Mouse (Mus musculus): ENCODE results near the gene Ffar2. TPM values are rescaled to one million over a fixed set of nuclear protein-coding genes. Genes with fewer than 3 reads are reported as not detected.

The Ffar2 gene
- not detected in 2 replicates for polyA plus RNA-seq (2014; fragmentation: Nextera tagmentation; extraction: Ambion mirVana)

- H3K9ac ChIP-seq (replicated peaks; ENCODE audit: low read length), result no peak within 1 kb of the TSS
- no peaks in the 10 kb centered on the region for H3K9me3 ChIP-seq (replicated peaks; ENCODE audit: control insufficient read depth, low read length)
- DNase-seq (ENCODE audit: low spot score) (no peak), ATAC-seq (replicated peaks; ENCODE audit: insufficient number of reproducible peaks, low FRiP score, low TSS enrichment, low read depth) (no peak)
- H3K27ac ChIP-seq (replicated peaks; ENCODE audit: low read depth, low read length), result no peak within 1 kb of the TSS
- H3K4me1 ChIP-seq (ENCODE audit: control insufficient read depth, insufficient read depth, low read length), result no peaks in the 10 kb centered on the region
- 87% methylated on average over 18 of the region's 18 CpGs for WGBS
- H3K4me3 ChIP-seq (ENCODE audit: low read depth, low read length), result no peak within 1 kb of the TSS
- H3K4me2 ChIP-seq (ENCODE audit: low read depth, low read length), result no peak within 1 kb of the TSS
- no peaks in the 10 kb centered on the region for H3K36me3 ChIP-seq (replicated peaks; ENCODE audit: control insufficient read depth, insufficient read depth, low read depth, low read length)
- no peaks in the 10 kb centered on the region for H3K27me3 ChIP-seq (ENCODE audit: control insufficient read depth, insufficient read depth, low read length)
These were observed at the start of gene Ffar2 for GRCm38 (mm10) chr7:30823675-30824074. Gene Ffar2 (minus strand): TSS chr7:30823775.

GRCm38 (mm10) chr7:30873083-30873482 is 49.5 kb upstream of the Ffar2 start:
- 25% methylated on average over 15 of the region's 15 CpGs for WGBS
- no peak overlapping the region for H3K4me3 ChIP-seq (ENCODE audit: low read depth, low read length)
- H3K4me2 ChIP-seq (ENCODE audit: low read depth, low read length), result no peak overlapping the region

GRCm38 (mm10) chr7:30863386-30863785 is 39.8 kb upstream of the Ffar2 start:
- Histone ChIP-seq H3K4me1 (ENCODE audit: control insufficient read depth, insufficient read depth, low read length) (no peaks in the 10 kb centered on the region; the same call in 1 of the 2 replicates), H3K27ac (replicated peaks; ENCODE audit: low read depth, low read length) (no peak overlapping the region), H3K36me3 (replicated peaks; ENCODE audit: control insufficient read depth, insufficient read depth, low read depth, low read length) (no peaks in the 10 kb centered on the region), H3K4me3 (ENCODE audit: low read depth, low read length) (no peak overlapping the region), H3K27me3 (ENCODE audit: control insufficient read depth, insufficient read depth, low read length) (no peaks in the 10 kb centered on the region), H3K9me3 (replicated peaks; ENCODE audit: control insufficient read depth, low read length) (no peaks in the 10 kb centered on the region), H3K9ac (replicated peaks; ENCODE audit: low read length) (no peak overlapping the region), H3K4me2 (ENCODE audit: low read depth, low read length) (no peak overlapping the region)
- no peak for ATAC-seq (replicated peaks; ENCODE audit: insufficient number of reproducible peaks, low FRiP score, low TSS enrichment, low read depth)
- no peak for DNase-seq (ENCODE audit: low spot score)
- 80% methylated on average over 8 of the region's 8 CpGs for WGBS

More at GRCm38 (mm10) chr7:30873083-30873482, 49.5 kb upstream of the Ffar2 start:
- Histone ChIP-seq H3K9ac (replicated peaks; ENCODE audit: low read length) (no peak overlapping the region), H3K36me3 (replicated peaks; ENCODE audit: control insufficient read depth, insufficient read depth, low read depth, low read length) (no peaks in the 10 kb centered on the region), H3K27me3 (ENCODE audit: control insufficient read depth, insufficient read depth, low read length) (no peaks in the 10 kb centered on the region), H3K9me3 (replicated peaks; ENCODE audit: control insufficient read depth, low read length) (no peaks in the 10 kb centered on the region), H3K27ac (replicated peaks; ENCODE audit: low read depth, low read length) (no peak overlapping the region), H3K4me1 (ENCODE audit: control insufficient read depth, insufficient read depth, low read length) (no peaks in the 10 kb centered on the region)
- DNase-seq (ENCODE audit: low spot score) (peak; percentile 82), ATAC-seq (replicated peaks; ENCODE audit: insufficient number of reproducible peaks, low FRiP score, low TSS enrichment, low read depth) (no peak)

- 86% methylated on average over 12 of the region's 12 CpGs for WGBS
- no peak within 1 kb of the TSS for H3K9ac ChIP-seq (replicated peaks; ENCODE audit: low read length)
These were observed 37.9 kb upstream of the Ffar2 start, which contains the start of gene Ffar1 for GRCm38 (mm10) chr7:30861464-30861863. Gene Ffar1 (minus strand): TSS chr7:30861564.

GRCm38 (mm10) chr7:30859635-30860402 is 36.2 kb upstream of the Ffar2 start:
- peak overlapping the region; percentile 37 for H3K4me2 ChIP-seq (ENCODE audit: low read depth, low read length)
- H3K27me3 ChIP-seq (ENCODE audit: control insufficient read depth, insufficient read depth, low read length), result no peaks in the 10 kb centered on the region
- H3K4me1 ChIP-seq (ENCODE audit: control insufficient read depth, insufficient read depth, low read length), result no peaks in the 10 kb centered on the region; the same call in 1 of the 2 replicates
- peak overlapping the region; percentile 25 for H3K9ac ChIP-seq (replicated peaks; ENCODE audit: low read length)
- H3K36me3 ChIP-seq (replicated peaks; ENCODE audit: control insufficient read depth, insufficient read depth, low read depth, low read length), result no peaks in the 10 kb centered on the region
- ATAC-seq (replicated peaks; ENCODE audit: insufficient number of reproducible peaks, low FRiP score, low TSS enrichment, low read depth) (peak; percentile 47), DNase-seq (ENCODE audit: low spot score) (peak; percentile 86)
- H3K27ac ChIP-seq (replicated peaks; ENCODE audit: low read depth, low read length), result no peak overlapping the region
- 11% methylated on average over 14 of the region's 16 CpGs for WGBS
- no peaks in the 10 kb centered on the region for H3K9me3 ChIP-seq (replicated peaks; ENCODE audit: control insufficient read depth, low read length)
- H3K4me3 ChIP-seq (ENCODE audit: low read depth, low read length), result 0 out of 2 replicates have a peak overlapping the region, but pooled peaks have one; percentile 12

More at GRCm38 (mm10) chr7:30861464-30861863, 37.9 kb upstream of the Ffar2 start, which contains the start of gene Ffar1:
- no peaks in the 10 kb centered on the region for H3K36me3 ChIP-seq (replicated peaks; ENCODE audit: control insufficient read depth, insufficient read depth, low read depth, low read length)
- no peak within 1 kb of the TSS for H3K4me3 ChIP-seq (ENCODE audit: low read depth, low read length)
- H3K4me1 ChIP-seq (ENCODE audit: control insufficient read depth, insufficient read depth, low read length), result no peaks in the 10 kb centered on the region; the same call in 1 of the 2 replicates
- no peak for DNase-seq (ENCODE audit: low spot score)
- H3K4me2 ChIP-seq (ENCODE audit: low read depth, low read length), result no peak within 1 kb of the TSS
- H3K27ac ChIP-seq (replicated peaks; ENCODE audit: low read depth, low read length), result no peak within 1 kb of the TSS
- no peak for ATAC-seq (replicated peaks; ENCODE audit: insufficient number of reproducible peaks, low FRiP score, low TSS enrichment, low read depth)
- H3K27me3 ChIP-seq (ENCODE audit: control insufficient read depth, insufficient read depth, low read length), result no peaks in the 10 kb centered on the region
- no peaks in the 10 kb centered on the region for H3K9me3 ChIP-seq (replicated peaks; ENCODE audit: control insufficient read depth, low read length)

GRCm38 (mm10) chr7:30859290-30859634 is 35.7 kb upstream of the Ffar2 start:
- Histone ChIP-seq H3K27me3 (ENCODE audit: control insufficient read depth, insufficient read depth, low read length) (no peaks in the 10 kb centered on the region), H3K4me1 (ENCODE audit: control insufficient read depth, insufficient read depth, low read length) (no peaks in the 10 kb centered on the region; the same call in 1 of the 2 replicates), H3K4me2 (ENCODE audit: low read depth, low read length) (no peak overlapping the region), H3K9me3 (replicated peaks; ENCODE audit: control insufficient read depth, low read length) (no peaks in the 10 kb centered on the region), H3K27ac (replicated peaks; ENCODE audit: low read depth, low read length) (no peak overlapping the region), H3K9ac (replicated peaks; ENCODE audit: low read length) (no peak overlapping the region; the same call in 1 of the 2 replicates), H3K4me3 (ENCODE audit: low read depth, low read length) (no peak overlapping the region), H3K36me3 (replicated peaks; ENCODE audit: control insufficient read depth, insufficient read depth, low read depth, low read length) (no peaks in the 10 kb centered on the region)
- DNase-seq (ENCODE audit: low spot score), result peak; percentile 82
- 0 out of 2 replicates have a peak, but pooled peaks have one; percentile 3 for ATAC-seq (replicated peaks; ENCODE audit: insufficient number of reproducible peaks, low FRiP score, low TSS enrichment, low read depth)

- Histone ChIP-seq H3K4me3 (ENCODE audit: low read depth, low read length) (no peak overlapping the region), H3K36me3 (replicated peaks; ENCODE audit: control insufficient read depth, insufficient read depth, low read depth, low read length) (no peaks in the 10 kb centered on the region), H3K27ac (replicated peaks; ENCODE audit: low read depth, low read length) (no peak overlapping the region), H3K9me3 (replicated peaks; ENCODE audit: control insufficient read depth, low read length) (no peaks in the 10 kb centered on the region), H3K4me2 (ENCODE audit: low read depth, low read length) (no peak overlapping the region), H3K9ac (replicated peaks; ENCODE audit: low read length) (no peak overlapping the region), H3K27me3 (ENCODE audit: control insufficient read depth, insufficient read depth, low read length) (no peaks in the 10 kb centered on the region), H3K4me1 (ENCODE audit: control insufficient read depth, insufficient read depth, low read length) (no peaks in the 10 kb centered on the region; the same call in 1 of the 2 replicates)
- DNase-seq (ENCODE audit: low spot score) (no peak), ATAC-seq (replicated peaks; ENCODE audit: insufficient number of reproducible peaks, low FRiP score, low TSS enrichment, low read depth) (no peak)
- 74% methylated on average over 1 of the region's 1 CpGs for WGBS
These were observed 34.2 kb upstream of the Ffar2 start for GRCm38 (mm10) chr7:30857746-30858145.

- no peak within 1 kb of the TSS for H3K9ac ChIP-seq (replicated peaks; ENCODE audit: low read length)
- H3K36me3 ChIP-seq (replicated peaks; ENCODE audit: control insufficient read depth, insufficient read depth, low read depth, low read length), result no peaks in the 10 kb centered on the region
- H3K4me2 ChIP-seq (ENCODE audit: low read depth, low read length), result no peak within 1 kb of the TSS
- no peak for ATAC-seq (replicated peaks; ENCODE audit: insufficient number of reproducible peaks, low FRiP score, low TSS enrichment, low read depth)
- no peaks in the 10 kb centered on the region; the same call in 1 of the 2 replicates for H3K4me1 ChIP-seq (ENCODE audit: control insufficient read depth, insufficient read depth, low read length)
- no peaks in the 10 kb centered on the region for H3K27me3 ChIP-seq (ENCODE audit: control insufficient read depth, insufficient read depth, low read length)
- no peaks in the 10 kb centered on the region for H3K9me3 ChIP-seq (replicated peaks; ENCODE audit: control insufficient read depth, low read length)
- no peak within 1 kb of the TSS for H3K27ac ChIP-seq (replicated peaks; ENCODE audit: low read depth, low read length)
- no peak for DNase-seq (ENCODE audit: low spot score)
- H3K4me3 ChIP-seq (ENCODE audit: low read depth, low read length), result no peak within 1 kb of the TSS
- WGBS, result 85% methylated on average over 6 of the region's 6 CpGs
These were observed 32.5 kb upstream of the Ffar2 start, which contains the start of gene Ffar3 for GRCm38 (mm10) chr7:30856078-30856477. Gene Ffar3 (minus strand): TSS chr7:30856178.
